Mouse (Mus musculus): ENCODE results near the gene Phkb. TPM values are rescaled to one million over a fixed set of nuclear protein-coding genes. Genes with fewer than 3 reads are reported as not detected.

Phkb gene
- polyA plus RNA-seq (2015; fragmentation: Nextera tagmentation; extraction: Ambion mirVana): 40.2 and 45.5 TPM in 2 replicates

GRCm38 (mm10) chr8:85840657-85841488, at the start of gene Phkb, which contains the start of gene Itfg1:
TSS of gene Phkb (plus strand) at chr8:85840959.
TSS of gene Itfg1 (minus strand) at chr8:85840921.

Other genes starting within 250 kb of the Phkb start
- gene Neto2, start 140.0 kb upstream of the Phkb start, polyA plus RNA-seq (2015; fragmentation: Nextera tagmentation; extraction: Ambion mirVana): 33.3 and 33.8 TPM in 2 replicates
- gene Itfg1, start within 50 bp of the Phkb start, polyA plus RNA-seq (2015; fragmentation: Nextera tagmentation; extraction: Ambion mirVana): 188 and 195 TPM in 2 replicates